Mouse (Mus musculus): ENCODE data around the gene Sox2. TPM values are rescaled to one million over a fixed set of nuclear protein-coding genes. Genes with fewer than 3 reads are reported as not detected.

Sox2 gene
- polyA plus RNA-seq, 1 experiment: not detected

- no peak for TF ChIP-seq TCF12 (IDR thresholded peaks at IDR 0.05; ENCODE audit: insufficient read depth, poor library complexity, severe bottlenecking)
- TF ChIP-seq SRF (IDR thresholded peaks at IDR 0.05; ENCODE audit: control insufficient read depth, insufficient read length, low read depth): no peak
- TF ChIP-seq CEBPB (IDR thresholded peaks at IDR 0.05; ENCODE audit: insufficient read depth, poor library complexity, severe bottlenecking): no peak
- TF ChIP-seq MYOG (IDR thresholded peaks at IDR 0.05; ENCODE audit: control insufficient read depth in 1 of 3, insufficient read depth in 1 of 3, insufficient read length in 2 of 3, low read depth in 2 of 3): no peak
- no peak for TF ChIP-seq MYOD1 (IDR thresholded peaks at IDR 0.05; ENCODE audit: control insufficient read depth in 1 of 3, insufficient read length in 2 of 3, low read depth in 2 of 3)
- no peak for TF ChIP-seq E2F4 (IDR thresholded peaks at IDR 0.05; ENCODE audit: insufficient read depth)
- no peak for TF ChIP-seq TCF3 (IDR thresholded peaks at IDR 0.05; ENCODE audit: insufficient read length, low read depth)
- no peak for TF ChIP-seq REST (IDR thresholded peaks at IDR 0.05; ENCODE audit: insufficient read depth, insufficient read length)
- TF ChIP-seq USF1 (IDR thresholded peaks at IDR 0.05; ENCODE audit: low read depth): no peak
- no peak for TF ChIP-seq MAX (IDR thresholded peaks at IDR 0.05; ENCODE audit: low read depth)
- no peak for TF ChIP-seq POLR2A (IDR thresholded peaks at IDR 0.05; ENCODE audit: insufficient read length, low read depth)
- no peak for TF ChIP-seq POLR2AphosphoS2 (IDR thresholded peaks at IDR 0.05; ENCODE audit: insufficient read length, low read depth)
- Histone ChIP-seq H3ac (ENCODE audit: control insufficient read depth, insufficient read length) (no peak overlapping the region), H3K79me2 (ENCODE audit: control insufficient read depth, insufficient read depth) (no peaks in the 10 kb centered on the region), H3K27me3 (ENCODE audit: control insufficient read depth, insufficient read depth, insufficient read length) (peaks cover 30% of the 10 kb centered on the region), H3K4me3 (no peak overlapping the region), H3K4me2 (ENCODE audit: low read depth) (no peak overlapping the region), H3K36me3 (ENCODE audit: control insufficient read depth, insufficient read depth) (no peaks in the 10 kb centered on the region)
These were observed 2.4 kb downstream of the Sox2 start for GRCm38 (mm10) chr3:34652616-34653015.

- Histone ChIP-seq H3ac (ENCODE audit: control insufficient read depth, insufficient read length) (no peak overlapping the region), H3K27me3 (ENCODE audit: control insufficient read depth, insufficient read depth, insufficient read length) (peaks cover 37% of the 10 kb centered on the region), H3K79me2 (ENCODE audit: control insufficient read depth, insufficient read depth) (no peaks in the 10 kb centered on the region), H3K36me3 (ENCODE audit: control insufficient read depth, insufficient read depth) (no peaks in the 10 kb centered on the region), H3K4me2 (ENCODE audit: low read depth) (no peak overlapping the region), H3K4me3 (no peak overlapping the region)
- TF ChIP-seq TCF12 (IDR thresholded peaks at IDR 0.05; ENCODE audit: insufficient read depth, poor library complexity, severe bottlenecking) (no peak), MAX (IDR thresholded peaks at IDR 0.05; ENCODE audit: low read depth) (no peak), TCF3 (IDR thresholded peaks at IDR 0.05; ENCODE audit: insufficient read length, low read depth) (no peak), SRF (IDR thresholded peaks at IDR 0.05; ENCODE audit: control insufficient read depth, insufficient read length, low read depth) (no peak), POLR2AphosphoS2 (IDR thresholded peaks at IDR 0.05; ENCODE audit: insufficient read length, low read depth) (no peak), E2F4 (IDR thresholded peaks at IDR 0.05; ENCODE audit: insufficient read depth) (no peak), CEBPB (IDR thresholded peaks at IDR 0.05; ENCODE audit: insufficient read depth, poor library complexity, severe bottlenecking) (no peak), REST (IDR thresholded peaks at IDR 0.05; ENCODE audit: insufficient read depth, insufficient read length) (no peak), POLR2A (IDR thresholded peaks at IDR 0.05; ENCODE audit: insufficient read length, low read depth) (no peak), USF1 (IDR thresholded peaks at IDR 0.05; ENCODE audit: low read depth) (no peak), MYOG (IDR thresholded peaks at IDR 0.05; ENCODE audit: control insufficient read depth in 1 of 3, insufficient read depth in 1 of 3, insufficient read length in 2 of 3, low read depth in 2 of 3) (no peak), MYOD1 (IDR thresholded peaks at IDR 0.05; ENCODE audit: control insufficient read depth in 1 of 3, insufficient read length in 2 of 3, low read depth in 2 of 3) (no peak)
These were observed 3.2 kb downstream of the Sox2 start for GRCm38 (mm10) chr3:34653235-34653976.

- Histone ChIP-seq H3K27me3 (ENCODE audit: control insufficient read depth, insufficient read depth, insufficient read length) (peaks cover 31% of the 10 kb centered on the region), H3K4me3 (no peak overlapping the region), H3K36me3 (ENCODE audit: control insufficient read depth, insufficient read depth) (no peaks in the 10 kb centered on the region), H3K4me2 (ENCODE audit: low read depth) (no peak overlapping the region), H3ac (ENCODE audit: control insufficient read depth, insufficient read length) (no peak overlapping the region), H3K79me2 (ENCODE audit: control insufficient read depth, insufficient read depth) (no peaks in the 10 kb centered on the region)
- TF ChIP-seq POLR2A (IDR thresholded peaks at IDR 0.05; ENCODE audit: insufficient read length, low read depth) (no peak), TCF12 (IDR thresholded peaks at IDR 0.05; ENCODE audit: insufficient read depth, poor library complexity, severe bottlenecking) (no peak), TCF3 (IDR thresholded peaks at IDR 0.05; ENCODE audit: insufficient read length, low read depth) (no peak), MYOD1 (IDR thresholded peaks at IDR 0.05; ENCODE audit: control insufficient read depth in 1 of 3, insufficient read length in 2 of 3, low read depth in 2 of 3) (no peak), MYOG (IDR thresholded peaks at IDR 0.05; ENCODE audit: control insufficient read depth in 1 of 3, insufficient read depth in 1 of 3, insufficient read length in 2 of 3, low read depth in 2 of 3) (no peak), POLR2AphosphoS2 (IDR thresholded peaks at IDR 0.05; ENCODE audit: insufficient read length, low read depth) (no peak), E2F4 (IDR thresholded peaks at IDR 0.05; ENCODE audit: insufficient read depth) (no peak), USF1 (IDR thresholded peaks at IDR 0.05; ENCODE audit: low read depth) (no peak), REST (IDR thresholded peaks at IDR 0.05; ENCODE audit: insufficient read depth, insufficient read length) (no peak)
These were observed 3.8 kb downstream of the Sox2 start for GRCm38 (mm10) chr3:34653977-34654500.

GRCm38 (mm10) chr3:34654781-34655180 is 4.6 kb downstream of the Sox2 start:
- Histone ChIP-seq H3K27me3 (ENCODE audit: control insufficient read depth, insufficient read depth, insufficient read length) (peaks cover 26% of the 10 kb centered on the region), H3K79me2 (ENCODE audit: control insufficient read depth, insufficient read depth) (no peaks in the 10 kb centered on the region), H3K4me2 (ENCODE audit: low read depth) (no peak overlapping the region), H3K4me3 (no peak overlapping the region), H3ac (ENCODE audit: control insufficient read depth, insufficient read length) (no peak overlapping the region), H3K36me3 (ENCODE audit: control insufficient read depth, insufficient read depth) (no peaks in the 10 kb centered on the region)
- TF ChIP-seq REST (IDR thresholded peaks at IDR 0.05; ENCODE audit: insufficient read depth, insufficient read length) (no peak), MYOG (IDR thresholded peaks at IDR 0.05; ENCODE audit: control insufficient read depth in 1 of 3, insufficient read depth in 1 of 3, insufficient read length in 2 of 3, low read depth in 2 of 3) (no peak), POLR2AphosphoS2 (IDR thresholded peaks at IDR 0.05; ENCODE audit: insufficient read length, low read depth) (no peak), E2F4 (IDR thresholded peaks at IDR 0.05; ENCODE audit: insufficient read depth) (no peak), USF1 (IDR thresholded peaks at IDR 0.05; ENCODE audit: low read depth) (no peak), CEBPB (IDR thresholded peaks at IDR 0.05; ENCODE audit: insufficient read depth, poor library complexity, severe bottlenecking) (no peak), MYOD1 (IDR thresholded peaks at IDR 0.05; ENCODE audit: control insufficient read depth in 1 of 3, insufficient read length in 2 of 3, low read depth in 2 of 3) (no peak)

All from myocyte (in vitro differentiated cells).